Mouse (Mus musculus) C2C12 (cell line): ENCODE data around the gene Zyg11b.

Source experiments
- CEBPB ChIP-seq: IDR thresholded peaks from one replicate; pipeline ENCODE4 v1.6.1; 2011; ENCODE audit warnings: low read depth, mild to moderate bottlenecking, control low read depth, moderate library complexity
- CTCF ChIP-seq: IDR thresholded peaks from one replicate; pipeline ENCODE4 v1.5.1; 2011; ENCODE audit not compliant: control insufficient read depth, insufficient read depth, insufficient read length
- MAX ChIP-seq: IDR thresholded peaks from one replicate; pipeline ENCODE4 v1.6.1; 2011; ENCODE audit warnings: mild to moderate bottlenecking, control low read depth
- USF1 ChIP-seq: IDR thresholded peaks from one replicate; pipeline ENCODE4 v1.6.1; 2011; ENCODE audit warnings: low read depth, mild to moderate bottlenecking, control low read depth, moderate library complexity

- TF ChIP-seq CTCF (no peak), CEBPB (no peak), USF1 (no peak), MAX (no peak)
These were observed 28.6 kb downstream of the Zyg11b start for GRCm38 (mm10) chr4:108272286-108272685.
